Mouse (Mus musculus) left cerebral cortex, adult 11 months (tissue): ENCODE measurements around the gene Wiz.

Source experiments
- DNase-seq: peaks from one replicate; pipeline ENCODE4 v3.0.0; 2022; ENCODE audit warnings: low spot score

Gene Wiz

DNA sequence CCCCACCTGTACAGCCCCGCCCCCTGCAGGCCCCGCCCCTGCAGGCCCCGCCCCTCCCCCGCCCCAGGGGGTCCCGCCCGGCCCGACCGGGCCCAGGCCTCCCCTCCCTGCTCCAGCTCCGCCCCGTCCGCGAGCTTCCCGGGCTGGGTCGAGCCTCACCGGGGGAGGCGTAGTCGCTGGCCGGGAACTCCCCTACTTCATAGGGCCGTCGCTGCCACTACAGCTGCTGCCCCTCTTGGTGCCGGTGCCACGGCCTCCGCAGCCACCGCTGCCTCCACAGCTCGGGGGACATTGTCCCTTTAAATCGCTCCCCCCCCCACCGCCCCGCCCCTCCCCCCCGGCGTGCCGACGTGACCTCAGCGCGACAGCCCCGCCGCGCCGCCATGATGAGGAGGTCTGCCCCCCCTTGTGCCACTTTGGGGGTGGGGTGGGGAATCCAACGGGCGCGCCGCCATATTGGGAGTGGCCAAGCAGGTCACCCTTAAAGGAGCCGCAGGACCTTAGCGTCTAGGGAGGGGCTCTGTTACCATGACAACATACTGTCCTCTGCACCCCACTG, at the start of gene Wiz:
Gene Wiz, minus strand, starts transcription at position 339 of the 559 bp plus-strand sequence.
- peak; percentile 91 for DNase-seq

DNA sequence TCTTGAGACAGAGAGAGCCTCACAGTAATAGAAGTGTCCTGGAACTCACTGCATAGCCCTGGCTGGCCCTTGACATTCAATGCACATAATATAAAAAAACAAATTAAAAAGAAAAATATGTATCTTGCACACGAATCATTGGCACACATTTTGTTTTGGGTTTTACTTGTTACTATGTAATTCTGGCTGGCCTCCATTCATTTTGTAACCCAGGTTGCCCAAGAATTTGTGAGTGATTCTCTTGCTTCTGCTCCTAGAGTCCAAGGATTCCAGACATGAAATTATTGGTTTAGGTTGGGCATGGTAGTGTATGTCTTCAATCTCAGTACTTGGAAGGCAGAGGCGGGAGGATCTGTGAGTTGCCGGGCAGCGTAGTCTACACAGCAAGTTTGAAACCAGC, 47.9 kb upstream of the Wiz start:
- no peak for DNase-seq

DNA sequence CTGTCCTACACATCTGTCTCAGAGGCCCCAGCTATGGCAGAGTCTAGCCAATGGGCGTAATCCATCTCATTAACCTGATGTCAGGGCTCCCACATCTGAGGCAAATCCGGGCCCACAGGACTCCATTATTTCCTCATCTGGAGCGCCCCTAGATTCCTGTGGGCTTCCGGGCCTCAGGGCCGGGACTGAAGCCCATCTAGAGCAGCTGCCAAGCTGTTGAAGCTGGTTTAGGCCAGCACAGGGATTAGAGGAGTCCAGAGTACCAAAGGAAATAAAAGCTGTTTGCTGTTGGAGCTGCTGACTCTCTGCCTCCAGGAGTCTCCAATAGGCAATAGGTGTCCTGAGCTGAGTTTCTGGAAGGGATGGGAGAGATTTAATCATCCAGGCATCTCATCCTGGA, 45.9 kb upstream of the Wiz start:
- no peak for DNase-seq

GRCm38 (mm10) chr17:32434324-32434723, 45.1 kb upstream of the Wiz start:
- DNase-seq = no peak

DNA sequence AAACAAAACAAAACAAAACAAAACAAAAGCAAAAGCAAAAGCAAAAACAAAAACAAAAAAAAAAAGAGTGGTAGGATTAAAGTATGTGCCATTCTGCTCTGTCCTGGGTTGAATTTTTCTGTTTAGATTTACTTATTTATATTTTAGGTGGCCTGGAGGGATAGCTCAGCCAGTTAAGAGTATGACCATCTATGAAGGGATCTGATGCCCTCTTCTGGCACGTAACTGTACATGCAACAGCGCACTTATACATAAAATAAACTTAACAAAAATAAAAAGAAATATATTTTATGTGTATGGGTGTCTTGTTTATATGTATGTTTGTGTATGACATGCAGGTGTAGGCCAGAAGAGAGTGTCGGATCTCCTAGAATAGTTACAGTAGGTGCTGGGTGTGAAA, 42.7 kb upstream of the Wiz start:
- no peak for DNase-seq

DNA sequence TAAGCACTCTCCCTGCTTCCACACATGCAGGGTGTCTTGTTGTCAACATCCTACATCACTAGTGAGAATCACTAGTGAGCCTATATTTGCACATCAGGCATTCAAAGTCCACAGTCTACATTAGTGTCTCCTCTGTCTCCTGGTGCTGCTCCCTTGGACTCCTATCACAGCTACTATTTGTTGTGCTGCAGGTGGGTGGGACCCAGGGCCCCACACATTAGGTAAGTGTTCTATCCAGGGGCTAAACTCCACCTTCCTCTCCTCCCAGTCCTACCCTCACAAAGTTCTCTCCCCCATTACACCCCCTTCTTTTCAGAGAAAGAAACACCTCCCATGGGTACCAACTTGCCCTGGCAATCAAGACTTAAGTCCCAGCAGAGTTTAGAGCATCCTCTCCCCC, 37.4 kb upstream of the Wiz start:
- DNase-seq = no peak

- DNase-seq = no peak
Observed at GRCm38 (mm10) chr17:32424034-32424433, 34.8 kb upstream of the Wiz start, which contains the start of gene Pglyrp2. Gene Pglyrp2, minus strand, starts transcription at chr17:32424167.

- DNase-seq = no peak
Observed at GRCm38 (mm10) chr17:32420781-32421180, 31.5 kb upstream of the Wiz start.

- no peak for DNase-seq
Observed at GRCm38 (mm10) chr17:32419989-32420388, 30.8 kb upstream of the Wiz start.

- no peak for DNase-seq
Observed at GRCm38 (mm10) chr17:32416771-32417170, 27.5 kb upstream of the Wiz start.

DNA sequence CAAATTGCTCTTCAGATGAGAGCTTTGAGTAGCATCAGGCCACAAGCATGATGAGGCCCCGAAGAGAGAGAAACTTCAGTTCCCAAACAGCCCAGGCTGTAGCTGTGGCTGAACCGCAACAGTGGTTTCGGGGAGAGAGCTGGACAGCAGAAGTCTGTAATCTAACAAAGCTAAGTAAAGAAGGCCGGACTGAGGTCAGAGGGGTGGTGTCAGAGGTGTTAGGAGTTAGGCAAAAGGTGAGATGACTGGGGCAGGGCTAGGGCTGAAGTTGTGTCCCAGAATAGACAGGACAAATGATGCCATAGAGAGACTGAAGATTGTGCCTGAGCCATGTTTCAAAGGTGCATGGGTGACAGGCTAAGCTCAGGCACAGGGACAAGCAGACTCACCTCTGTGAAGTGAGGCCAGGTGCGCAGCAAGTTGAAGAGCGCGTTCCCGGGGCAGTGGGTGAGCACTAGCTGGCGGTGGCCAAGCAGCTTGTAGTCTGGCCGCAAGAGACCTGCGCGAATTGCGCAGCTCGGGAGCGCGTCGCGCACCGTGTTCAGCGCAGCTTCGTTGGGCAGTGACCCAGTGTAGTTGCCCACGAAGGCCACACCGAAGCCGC, 26.3 kb upstream of the Wiz start:
- no peak for DNase-seq

GRCm38 (mm10) chr17:32411898-32412297, 22.7 kb upstream of the Wiz start:
- DNase-seq = no peak

GRCm38 (mm10) chr17:32403417-32403816, 14.2 kb upstream of the Wiz start, which contains the start of gene Rasal3:
Gene Rasal3, minus strand, starts transcription at chr17:32403583.
- no peak for DNase-seq

- DNase-seq = no peak
Observed at GRCm38 (mm10) chr17:32402779-32403157, 13.5 kb upstream of the Wiz start.

- DNase-seq = no peak
Observed at GRCm38 (mm10) chr17:32402011-32402778, 13.0 kb upstream of the Wiz start.

DNA sequence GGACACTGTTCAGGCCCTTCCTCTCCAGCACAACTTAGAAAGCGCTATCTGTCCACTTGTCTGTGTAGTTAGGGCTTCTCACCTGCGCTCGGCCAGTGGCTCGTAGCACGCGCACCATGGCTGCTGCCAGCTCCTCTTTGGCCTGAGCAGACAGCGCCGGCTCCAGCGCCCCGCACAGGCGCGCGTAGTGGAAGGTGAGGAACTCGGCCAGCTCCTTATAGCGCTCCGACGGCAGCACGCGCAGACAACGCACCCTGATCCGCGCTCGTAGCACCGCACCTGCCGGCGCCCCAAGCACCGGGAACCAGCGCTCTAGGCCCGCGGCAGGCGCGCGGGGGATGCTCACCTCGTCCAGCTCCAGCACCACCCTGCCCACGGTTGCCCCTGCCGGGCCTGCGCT, 7.0 kb upstream of the Wiz start:
- no peak for DNase-seq

DNA sequence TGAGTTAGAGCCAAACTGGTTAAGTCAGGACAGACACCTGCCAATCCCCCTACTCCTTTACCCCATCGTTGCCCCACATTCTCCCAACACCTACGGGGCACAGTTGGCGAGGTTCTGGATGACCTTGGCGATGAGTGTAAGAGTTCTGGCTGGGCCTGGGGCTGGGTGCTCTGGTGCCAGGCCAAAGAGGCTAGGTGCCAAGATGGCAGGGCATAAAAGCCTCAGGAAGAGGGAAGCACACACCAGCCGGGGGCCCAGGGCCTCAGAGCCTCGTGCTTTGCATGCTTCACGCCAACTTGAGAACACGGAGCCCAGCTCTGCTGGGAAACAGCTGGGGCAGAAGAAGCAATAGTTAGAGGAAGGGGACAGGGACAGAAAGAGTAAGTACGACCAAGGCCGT, 4.7 kb upstream of the Wiz start:
- no peak for DNase-seq

DNA sequence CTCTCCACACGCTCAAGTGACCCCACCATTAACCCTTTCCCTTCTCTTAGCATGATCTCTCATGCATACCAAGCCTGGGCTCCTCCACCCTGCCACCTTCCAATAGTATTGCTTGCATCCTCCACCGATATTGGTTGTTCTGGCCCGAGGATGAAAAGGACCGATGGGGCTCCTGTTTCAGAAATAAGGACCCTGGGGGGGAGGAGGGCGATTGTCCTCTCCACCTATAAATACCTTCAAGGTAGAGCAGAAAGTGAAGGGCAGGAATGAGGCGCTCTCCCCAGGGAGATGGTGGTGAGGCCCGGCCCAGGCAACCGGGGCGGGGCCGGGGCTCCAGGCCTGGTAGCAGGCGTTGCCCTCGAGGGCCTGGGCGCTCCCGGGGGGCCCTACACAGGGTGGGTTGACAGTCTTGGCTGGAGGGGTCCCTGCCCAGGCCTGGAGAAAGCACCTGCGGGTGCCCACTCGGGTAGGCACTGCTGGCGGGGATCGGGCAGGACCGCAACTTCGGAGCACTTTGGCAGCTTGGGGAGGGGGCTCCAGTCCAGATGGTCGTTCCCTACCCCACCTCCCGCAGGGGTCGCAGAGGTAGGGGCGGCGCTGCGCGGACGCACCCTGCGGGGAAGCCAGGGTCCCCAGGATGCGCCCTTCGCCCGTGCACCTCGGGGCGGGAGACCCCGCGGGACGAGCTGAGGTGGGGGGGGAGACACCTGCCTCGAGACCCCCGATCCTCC, 704 bp downstream of the Wiz start:
- no peak for DNase-seq

GRCm38 (mm10) chr17:32387986-32388369, 1.3 kb downstream of the Wiz start:
- DNase-seq = no peak

- DNase-seq = no peak
Observed at GRCm38 (mm10) chr17:32386659-32387432, 2.4 kb downstream of the Wiz start.

DNA sequence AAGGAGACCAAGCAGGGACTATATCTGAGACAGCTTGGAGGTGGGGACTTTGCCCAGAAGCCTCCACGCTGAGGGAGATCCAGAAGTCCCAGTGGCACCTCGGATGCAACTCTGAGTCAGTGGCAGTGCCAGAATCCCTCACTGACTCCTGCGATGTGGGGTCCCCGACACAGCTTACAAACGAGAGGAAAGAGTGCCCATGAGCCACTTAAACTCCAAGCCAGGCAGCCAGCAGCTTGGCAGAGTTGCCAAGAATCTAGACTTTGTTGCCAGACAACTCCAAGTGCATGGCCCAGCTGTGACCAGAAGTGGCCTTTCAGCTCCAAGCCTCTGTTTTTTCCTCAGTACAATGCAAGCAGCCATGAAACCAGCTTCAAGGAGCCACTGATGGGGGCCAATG, 5.6 kb downstream of the Wiz start:
- DNase-seq = no peak

GRCm38 (mm10) chr17:32382576-32382975, 6.7 kb downstream of the Wiz start:
- DNase-seq = no peak
